27 mouse cellular contexts compared by ENCODE assay signal in the genomic region with DNA sequence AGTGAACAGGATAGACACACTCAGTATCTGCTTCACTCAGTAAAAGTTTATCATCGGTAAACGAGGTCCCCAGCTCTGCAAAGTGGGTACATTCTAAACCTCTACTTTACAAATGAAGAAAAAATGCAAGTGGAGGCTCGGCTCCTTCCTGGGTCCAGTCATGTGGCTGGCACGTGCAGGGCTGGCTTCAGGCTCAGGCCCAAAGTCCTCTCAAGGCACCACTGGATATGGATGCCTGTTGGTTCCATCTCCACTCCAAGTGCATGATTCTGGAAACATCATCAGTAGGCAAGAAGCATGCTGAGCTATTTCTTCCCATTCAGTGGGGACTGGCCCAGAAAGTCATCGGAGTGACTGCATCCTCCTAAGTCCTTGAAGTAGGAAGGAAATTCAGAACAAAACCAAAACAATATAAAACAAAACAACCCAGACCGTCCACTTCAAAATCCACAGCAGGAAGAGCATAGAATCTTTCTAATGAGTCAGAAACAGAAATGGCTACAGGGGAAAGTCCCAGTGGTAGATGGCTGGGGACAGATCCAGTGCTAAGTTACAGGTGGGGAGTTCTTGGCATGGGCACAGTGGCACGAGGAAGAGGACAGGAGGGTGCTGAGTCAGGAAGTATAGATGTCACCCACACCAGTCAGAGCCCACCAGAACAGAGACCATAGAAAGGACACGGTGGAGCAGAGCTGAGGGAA. TPM values are rescaled to one million over a fixed set of nuclear protein-coding genes. Genes with fewer than 3 reads are reported as not detected.
DNase-seq lines count a peak whose midpoint lies in the region; ATAC-seq and TF ChIP-seq lines count a peak whose summit lies in the region.
"Had no signal": no experiment of that assay in that cellular context is flagged by ENCODE, and none has a peak within 500 bp of the region (broad histone marks: within the 10 kb centered on the region; RNA-seq: fewer than 3 reads in every experiment).

No protein-coding gene starts in this region.

- H3K27me3 ChIP-seq in Patski: no peaks in the 10 kb centered on the region
- no peaks in the 10 kb centered on the region for H3K27me3 ChIP-seq in small intestine, adult 2 months (ENCODE audit: control insufficient read depth, insufficient read depth, low read length)
- H3K27me3 ChIP-seq: embryonic facial prominence, embryonic 15.5 days; forebrain, embryonic 12.5 days; heart, embryonic 12.5 days; lung, embryonic 15.5 days; midbrain, embryonic 15.5 days; neural tube, embryonic 15.5 days had no signal

- peaks cover 14% of the 10 kb centered on the region for H3K4me1 ChIP-seq in small intestine, adult 2 months (ENCODE audit: control insufficient read depth, insufficient read depth, insufficient read length, low read length)
- H3K4me1 ChIP-seq: embryonic facial prominence, embryonic 10.5 days; forebrain, embryonic 12.5 days; midbrain, embryonic 10.5 days; midbrain, embryonic 15.5 days; neural tube, embryonic 15.5 days had no signal

- H3K27ac ChIP-seq in small intestine, adult 2 months (ENCODE audit: insufficient read depth, low read depth, low read length): peak overlapping the region; percentile 41
- H3K27ac ChIP-seq: embryonic facial prominence, embryonic 10.5 days; forebrain, embryonic 12.5 days; heart, adult 2 months; hindbrain, embryonic 14.5 days; lung, embryonic 15.5 days; midbrain, embryonic 10.5 days; midbrain, embryonic 15.5 days; neural tube, embryonic 15.5 days had no signal

- no peak for TF ChIP-seq POLR2A in small intestine, adult 2 months (IDR thresholded peaks at IDR 0.05; ENCODE audit: low read depth, low read length)

- ATAC-seq in Patski: peak; percentile 33
- no peak for ATAC-seq in granulocyte monocyte progenitor cell, adult 5-6 weeks (replicated peaks; ENCODE audit: poor library complexity, severe bottlenecking)
- ATAC-seq: midbrain, embryonic 15.5 days had no signal

- H3K36me3 ChIP-seq in small intestine, adult 2 months (ENCODE audit: control insufficient read depth, insufficient read depth, low read length): no peaks in the 10 kb centered on the region
- H3K36me3 ChIP-seq: embryonic facial prominence, embryonic 10.5 days; embryonic facial prominence, embryonic 15.5 days; forebrain, embryonic 12.5 days; heart, embryonic 12.5 days; lung, embryonic 15.5 days; midbrain, embryonic 10.5 days; midbrain, embryonic 15.5 days; neural tube, embryonic 15.5 days had no signal

- POLR2A ChIA-PET in Patski (lab: Charles Lee): no interaction called here

- WGBS in small intestine, adult 2 months: 67% methylated on average over 8 of the region's 8 CpGs

- no peak for TF ChIP-seq CTCF in Patski (IDR thresholded peaks at IDR 0.05)
- TF ChIP-seq CTCF in small intestine, adult 2 months (IDR thresholded peaks at IDR 0.05; ENCODE audit: extremely low read depth, insufficient read length, insufficient replicate concordance, low read depth, low read length): no peak

- CTCF ChIA-PET in Patski (lab: Charles Lee): no interaction called here

- no peak overlapping the region for H3K4me3 ChIP-seq in small intestine, adult 2 months (ENCODE audit: low read depth, low read length)
- H3K4me3 ChIP-seq: embryonic facial prominence, embryonic 10.5 days; embryonic facial prominence, embryonic 15.5 days; forebrain, embryonic 12.5 days; heart, adult 2 months; heart, embryonic 12.5 days; lung, embryonic 15.5 days; midbrain, embryonic 10.5 days; midbrain, embryonic 15.5 days; neural tube, embryonic 15.5 days had no signal

- in situ Hi-C loops in Patski (cut with MboI; ENCODE audit: low pct_unique_long_range_greater_than_20kb): no loop called here

- peak; percentile 26 for DNase-seq in kidney, adult 9 months
- DNase-seq in kidney, postnatal 36 days: no peak
- peak; percentile 38 for DNase-seq in CD4-positive helper T cell, adult 2 months (ENCODE audit: low read depth, low spot score)
- no peak for DNase-seq in Patski (ENCODE audit: low read depth, low spot score)
- no peak for DNase-seq in cerebellum, adult 9-11 months
- DNase-seq: adrenal gland, postnatal 14 days; cerebellum, adult 18-20 months; cerebellum, postnatal 14 days; forebrain, postnatal 0 days; gastrocnemius, postnatal 14 days; heart, adult 2 months; kidney, postnatal 14 days; liver; right cerebral cortex, postnatal 25 days; spleen, adult 18-20 months; thymus, postnatal 14 days had no signal

RNA-seq across cellular contexts. Expression of gene Tgfbr1, which starts 39.2 kb away (rescaled TPM):
- polyA plus RNA-seq in Patski (2021): 12.9 TPM
- polyA plus RNA-seq in small intestine, adult 2 months (2012; rRNA removed): 0.84 and 1.7 TPM in 2 replicates
- 14.0 and 18.4 TPM in 2 replicates for total RNA-seq in granulocyte monocyte progenitor cell, adult 5-6 weeks (2014; fragmentation: Nextera tagmentation)
- total RNA-seq in granulocyte monocyte progenitor cell, adult 5-6 weeks (2017): 19.1 and 21.8 TPM in 2 replicates

Comparison
In these comparisons a context has a peak if more than half of its experiments do, and no peak if none do; other contexts are left out.
1. DNase-seq: peak in kidney, adult 9 months (single experiment) and CD4-positive helper T cell, adult 2 months (single experiment); none in kidney, postnatal 36 days (0 of 2), Patski (single experiment) and cerebellum, adult 9-11 months (single experiment).